ENCODE assay signal across 9 mouse cellular contexts in genomic region chr5:66423909-66424308, GRCm38 (mm10).
DNase-seq lines count a peak whose midpoint lies in the region; ATAC-seq and TF ChIP-seq lines count a peak whose summit lies in the region.
"Had no signal": no experiment of that assay in that cellular context is flagged by ENCODE, and none has a peak within 500 bp of the region (broad histone marks: within the 10 kb centered on the region; RNA-seq: fewer than 3 reads in every experiment).

No protein-coding gene starts in this region.

- no peak for TF ChIP-seq POLR2A in heart, adult 2 months (IDR thresholded peaks at IDR 0.05; ENCODE audit: insufficient read depth, low read depth, low read length)

- H3K4me2 ChIP-seq in heart, embryonic 11.5 days: no peak overlapping the region
- H3K4me2 ChIP-seq in stomach, postnatal 0 days (replicated peaks; ENCODE audit: low read depth): no peak overlapping the region
- H3K4me2 ChIP-seq in midbrain, embryonic 13.5 days (replicated peaks): no peak overlapping the region
- H3K4me2 ChIP-seq in forebrain, embryonic 16.5 days (ENCODE audit: low read length): no peak overlapping the region
- H3K4me2 ChIP-seq: midbrain, embryonic 12.5 days had no signal

- H3K36me3 ChIP-seq in heart, adult 2 months (ENCODE audit: control insufficient read depth, insufficient read depth, low read length): no peaks in the 10 kb centered on the region
- no peaks in the 10 kb centered on the region for H3K36me3 ChIP-seq in heart, embryonic 11.5 days (ENCODE audit: control insufficient read depth, insufficient read depth, low read length)
- no peaks in the 10 kb centered on the region for H3K36me3 ChIP-seq in stomach, postnatal 0 days (ENCODE audit: control insufficient read depth, insufficient read depth, low read length)
- H3K36me3 ChIP-seq in midbrain, embryonic 13.5 days: no peaks in the 10 kb centered on the region
- H3K36me3 ChIP-seq in forebrain, embryonic 16.5 days (ENCODE audit: control insufficient read depth, insufficient read depth): no peaks in the 10 kb centered on the region
- H3K36me3 ChIP-seq: midbrain, embryonic 12.5 days had no signal

- no peak for DNase-seq in heart, adult 2 months
- peak; percentile 10 for DNase-seq in thymus, postnatal 14 days
- DNase-seq in thymus, postnatal 0 days (ENCODE audit: low spot score): no peak
- DNase-seq in heart, postnatal 14 days: peak; percentile 24 to 57
- DNase-seq in stomach, postnatal 0 days (ENCODE audit: low spot score): no peak

- no peak overlapping the region for H3K9ac ChIP-seq in heart, adult 2 months (ENCODE audit: low read depth, low read length)
- H3K9ac ChIP-seq in heart, embryonic 11.5 days (ENCODE audit: low read depth, low read length): no peak overlapping the region
- no peak overlapping the region for H3K9ac ChIP-seq in stomach, postnatal 0 days (ENCODE audit: low read length)
- H3K9ac ChIP-seq in midbrain, embryonic 13.5 days (replicated peaks): no peak overlapping the region
- H3K9ac ChIP-seq in forebrain, embryonic 16.5 days (replicated peaks; ENCODE audit: low read depth, low read length): no peak overlapping the region
- H3K9ac ChIP-seq: midbrain, embryonic 12.5 days had no signal

- no peak for ATAC-seq in heart, embryonic 11.5 days (replicated peaks; ENCODE audit: insufficient number of reproducible peaks, low FRiP score, low TSS enrichment)
- ATAC-seq in stomach, postnatal 0 days (ENCODE audit: low FRiP score, low TSS enrichment): no peak
- ATAC-seq in midbrain, embryonic 13.5 days: no peak
- ATAC-seq in forebrain, embryonic 16.5 days: no peak

- H3K79me2 ChIP-seq in heart, adult 2 months (replicated peaks; ENCODE audit: control insufficient read depth, insufficient read depth, low read length): no peaks in the 10 kb centered on the region

- 48% methylated on average over 4 of the region's 4 CpGs for WGBS in heart, adult 2 months
- WGBS in heart, embryonic 11.5 days (ENCODE audit: insufficient replicate concordance): 67% methylated on average over 4 of the region's 4 CpGs
- WGBS in stomach, postnatal 0 days: 62% methylated on average over 4 of the region's 4 CpGs
- WGBS in midbrain, embryonic 13.5 days: 77% methylated on average over 4 of the region's 4 CpGs
- 69% methylated on average over 4 of the region's 4 CpGs for WGBS in forebrain, embryonic 16.5 days

- no peak overlapping the region for H3K27ac ChIP-seq in heart, adult 2 months
- H3K27ac ChIP-seq in heart, embryonic 11.5 days (ENCODE audit: low read depth, low read length): no peak overlapping the region
- no peak overlapping the region for H3K27ac ChIP-seq in stomach, postnatal 0 days (replicated peaks)
- no peak overlapping the region for H3K27ac ChIP-seq in midbrain, embryonic 13.5 days
- no peak overlapping the region for H3K27ac ChIP-seq in forebrain, embryonic 16.5 days (ENCODE audit: low read length)
- H3K27ac ChIP-seq: midbrain, embryonic 12.5 days had no signal

- no peaks in the 10 kb centered on the region for H3K27me3 ChIP-seq in heart, adult 2 months (ENCODE audit: control insufficient read depth, insufficient read depth, low read length)
- H3K27me3 ChIP-seq in heart, embryonic 11.5 days (ENCODE audit: control insufficient read depth, insufficient read depth, low read length): no peaks in the 10 kb centered on the region
- H3K27me3 ChIP-seq in stomach, postnatal 0 days (ENCODE audit: control insufficient read depth, insufficient read depth, low read length): no peaks in the 10 kb centered on the region
- H3K27me3 ChIP-seq in midbrain, embryonic 13.5 days: no peaks in the 10 kb centered on the region
- H3K27me3 ChIP-seq in forebrain, embryonic 16.5 days (replicated peaks; ENCODE audit: control insufficient read depth, insufficient read depth, low read length): no peaks in the 10 kb centered on the region
- H3K27me3 ChIP-seq: midbrain, embryonic 12.5 days had no signal

- H3K9me3 ChIP-seq in heart, embryonic 11.5 days (replicated peaks; ENCODE audit: control insufficient read depth, low read length): no peaks in the 10 kb centered on the region
- no peaks in the 10 kb centered on the region for H3K9me3 ChIP-seq in stomach, postnatal 0 days (ENCODE audit: control insufficient read depth, low read length)
- H3K9me3 ChIP-seq in midbrain, embryonic 13.5 days: no peaks in the 10 kb centered on the region
- no peaks in the 10 kb centered on the region for H3K9me3 ChIP-seq in forebrain, embryonic 16.5 days (ENCODE audit: control insufficient read depth, low read length)
- H3K9me3 ChIP-seq: midbrain, embryonic 12.5 days had no signal

- H3K4me3 ChIP-seq in heart, adult 2 months: no peak overlapping the region
- no peak overlapping the region for H3K4me3 ChIP-seq in heart, embryonic 11.5 days (ENCODE audit: low read depth, low read length)
- no peak overlapping the region for H3K4me3 ChIP-seq in stomach, postnatal 0 days (ENCODE audit: low read depth, low read length)
- H3K4me3 ChIP-seq in midbrain, embryonic 13.5 days (replicated peaks): no peak overlapping the region
- H3K4me3 ChIP-seq in forebrain, embryonic 16.5 days (replicated peaks; ENCODE audit: low read length): no peak overlapping the region
- H3K4me3 ChIP-seq: midbrain, embryonic 12.5 days had no signal

- intact Hi-C loops in heart, adult 2 months (cut with DNase I): loop anchor here (1.0 to 5.0 kb wide), 4 partner anchors 35 to 239 kb away; no protein-coding TSS in a partner anchor
- intact Hi-C loops in heart, postnatal 14 days (cut with DNase I): loop anchor here (1.0 to 5.0 kb wide), 2 partner anchors 37 to 194 kb away; partner anchors contain the start of gene Apbb2

- peaks cover 11% of the 10 kb centered on the region for H3K4me1 ChIP-seq in heart, adult 2 months (ENCODE audit: control insufficient read depth, insufficient read depth, low read length)
- H3K4me1 ChIP-seq in heart, embryonic 11.5 days (ENCODE audit: control insufficient read depth, insufficient read depth, low read length): peaks cover 9% of the 10 kb centered on the region
- no peaks in the 10 kb centered on the region for H3K4me1 ChIP-seq in stomach, postnatal 0 days (replicated peaks; ENCODE audit: control insufficient read depth, insufficient read depth)
- H3K4me1 ChIP-seq in midbrain, embryonic 13.5 days (replicated peaks): peaks cover 8% of the 10 kb centered on the region; the same call in 1 of the 2 replicates
- H3K4me1 ChIP-seq in forebrain, embryonic 16.5 days (replicated peaks; ENCODE audit: control insufficient read depth, insufficient read depth, low read length): peaks cover 7% of the 10 kb centered on the region

- TF ChIP-seq CTCF in heart, adult 2 months (IDR thresholded peaks at IDR 0.05): peak; percentile 92
- TF ChIP-seq CTCF in stomach, postnatal 0 days (IDR thresholded peaks at IDR 0.05; ENCODE audit: low read depth): peak; percentile 80

- TF ChIP-seq EP300 in heart, adult 2 months (IDR thresholded peaks at IDR 0.05; ENCODE audit: insufficient read depth, low read depth, low read length): no peak
- TF ChIP-seq EP300 in stomach, postnatal 0 days (optimal IDR thresholded peaks at IDR 0.05): no peak

Comparison
In these comparisons a context has a peak if more than half of its experiments do, and no peak if none do; other contexts are left out.
1. DNase-seq: peak in thymus, postnatal 14 days (single experiment) and heart, postnatal 14 days (2 of 2); none in heart, adult 2 months (0 of 2), thymus, postnatal 0 days (single experiment) and stomach, postnatal 0 days (single experiment).